Mouse (Mus musculus) stomach, embryonic 16.5 days (tissue): Measurements from ENCODE around the gene Fam120b. TPM values are rescaled to one million over a fixed set of nuclear protein-coding genes. Genes with fewer than 3 reads are reported as not detected.

Experiments used
- ATAC-seq: fragments of 200-750 bp; cut with Nextera tagmentation; 2 replicates; pipeline ENCODE4 v1.8.0; 2017; ENCODE audit warnings: moderate number of reproducible peaks, moderate TSS enrichment; ENCODE audit not compliant: insufficient read depth, low FRiP score
- H3K27ac ChIP-seq: fragments of 300-500 bp; sonication (generic); 2 replicates; pipeline ENCODE4 v1.5.1; 2014; ENCODE audit warnings: low read length
- H3K27me3 ChIP-seq: fragments of 300-500 bp; sonication (generic); 2 replicates; pipeline ENCODE4 v1.6.1; 2014; ENCODE audit warnings: low read length, control low read depth, mixed read lengths; ENCODE audit not compliant: control insufficient read depth, insufficient read depth
- H3K36me3 ChIP-seq: fragments of 300-500 bp; sonication (generic); 2 replicates; pipeline ENCODE4 v1.6.1; 2014; ENCODE audit warnings: low read length; ENCODE audit not compliant: control insufficient read depth, insufficient read depth
- H3K4me1 ChIP-seq: fragments of 300-500 bp; sonication (generic); 2 replicates; pipeline ENCODE4 v1.6.1; 2014; ENCODE audit warnings: low read length, control low read depth, mixed read lengths; ENCODE audit not compliant: control insufficient read depth, insufficient read depth
- H3K4me2 ChIP-seq: fragments of 300-500 bp; sonication (generic); 2 replicates; pipeline ENCODE4 v1.6.1; 2014; ENCODE audit warnings: low read depth, low read length, mixed read lengths
- H3K4me3 ChIP-seq: fragments of 300-500 bp; sonication (generic); replicated peaks from 2 replicates; pipeline ENCODE4 v1.5.1; 2014; ENCODE audit warnings: mild to moderate bottlenecking, low read length
- H3K9ac ChIP-seq: fragments of 300-500 bp; sonication (generic); 2 replicates; pipeline ENCODE4 v1.6.1; 2014; ENCODE audit warnings: low read length
- H3K9me3 ChIP-seq: fragments of 300-500 bp; sonication (generic); replicated peaks from 2 replicates; pipeline ENCODE4 v1.6.1; 2016; ENCODE audit warnings: low read length, control low read depth; ENCODE audit not compliant: control insufficient read depth
- WGBS: fragments of 180-500 bp; shearing (Covaris S2); extraction: QIAGEN DNeasy Blood & Tissue Kit; methylation state at CpG from one replicate; pipeline ENCODE4 v1.1.7; 2014; 5-methylcytosine and 5-hydroxymethylcytosine counted together
- polyA plus RNA-seq: library from polyadenylated mRNA; unstranded; fragments of >200 nt; fragmentation: Nextera tagmentation; extraction: Ambion mirVana; gene quantifications from 2 replicates; pipeline ENCODE4 v1.2.1, GENCODE M21; 2015

Gene Fam120b
- polyA plus RNA-seq, 1 experiment from 2014 or later: 27.8 TPM

- Histone ChIP-seq H3K36me3 (no peaks in the 10 kb centered on the region), H3K4me2 (peak overlapping the region; percentile 2; the same call in 1 of the 2 replicates), H3K4me3 (no peak overlapping the region), H3K27ac (no peak overlapping the region), H3K9me3 (no peaks in the 10 kb centered on the region), H3K9ac (no peak overlapping the region), H3K27me3 (peaks cover 34% of the 10 kb centered on the region), H3K4me1 (peaks cover 28% of the 10 kb centered on the region)
- no peak for ATAC-seq
- 0% methylated on average over 1 of the region's 1 CpGs for WGBS
These were observed 18.1 kb upstream of the Fam120b start for GRCm38 (mm10) chr17:15377901-15378300.

GRCm38 (mm10) chr17:15378413-15379109 lies 17.4 kb upstream of the Fam120b start:
- no peak for ATAC-seq
- no peaks in the 10 kb centered on the region for H3K36me3 ChIP-seq
- H3K4me2 ChIP-seq: no peak overlapping the region
- 26% methylated on average over 15 of the region's 15 CpGs for WGBS
- peaks cover 28% of the 10 kb centered on the region for H3K4me1 ChIP-seq
- no peaks in the 10 kb centered on the region for H3K9me3 ChIP-seq
- peaks cover 31% of the 10 kb centered on the region for H3K27me3 ChIP-seq
- H3K9ac ChIP-seq: no peak overlapping the region
- no peak overlapping the region for H3K27ac ChIP-seq
- no peak overlapping the region for H3K4me3 ChIP-seq

GRCm38 (mm10) chr17:15379741-15380526 lies 16.1 kb upstream of the Fam120b start:
- WGBS: 19% methylated on average over 17 of the region's 17 CpGs
- Histone ChIP-seq H3K4me1 (peaks cover 23% of the 10 kb centered on the region), H3K9ac (peak overlapping the region; percentile 70), H3K27me3 (peaks cover 20% of the 10 kb centered on the region), H3K9me3 (no peaks in the 10 kb centered on the region), H3K4me3 (peak overlapping the region; percentile 51), H3K27ac (peak overlapping the region; percentile 1; the same call in 1 of the 2 replicates), H3K36me3 (no peaks in the 10 kb centered on the region), H3K4me2 (peak overlapping the region; percentile 80)
- no peak for ATAC-seq

GRCm38 (mm10) chr17:15380641-15381051 lies 15.4 kb upstream of the Fam120b start:
- H3K4me2 ChIP-seq: peak overlapping the region; percentile 80
- H3K36me3 ChIP-seq: no peaks in the 10 kb centered on the region
- peaks cover 22% of the 10 kb centered on the region for H3K4me1 ChIP-seq
- WGBS: under 1% methylated on average over 27 of the region's 27 CpGs
- no peaks in the 10 kb centered on the region for H3K9me3 ChIP-seq
- H3K27me3 ChIP-seq: peaks cover 20% of the 10 kb centered on the region
- peak; percentile 65; the same call in 1 of the 2 replicates for ATAC-seq
- H3K27ac ChIP-seq: peak overlapping the region; percentile 48; the same call in 1 of the 2 replicates
- peak overlapping the region; percentile 51 for H3K4me3 ChIP-seq
- peak overlapping the region; percentile 70 for H3K9ac ChIP-seq

GRCm38 (mm10) chr17:15381092-15381860 lies 14.7 kb upstream of the Fam120b start:
- H3K4me2 ChIP-seq: peak overlapping the region; percentile 80
- H3K27ac ChIP-seq: peak overlapping the region; percentile 48; the same call in 1 of the 2 replicates
- H3K27me3 ChIP-seq: peaks cover 20% of the 10 kb centered on the region
- H3K4me3 ChIP-seq: peak overlapping the region; percentile 51
- H3K9me3 ChIP-seq: no peaks in the 10 kb centered on the region
- WGBS: 17% methylated on average over 22 of the region's 22 CpGs
- peak; percentile 54 for ATAC-seq
- H3K9ac ChIP-seq: peak overlapping the region; percentile 70
- peaks cover 22% of the 10 kb centered on the region for H3K4me1 ChIP-seq
- H3K36me3 ChIP-seq: no peaks in the 10 kb centered on the region

- 45% methylated on average over 7 of the region's 7 CpGs for WGBS
- H3K36me3 ChIP-seq: no peaks in the 10 kb centered on the region
- H3K9me3 ChIP-seq: no peaks in the 10 kb centered on the region
- no peak overlapping the region for H3K4me3 ChIP-seq
- H3K27me3 ChIP-seq: peaks cover 20% of the 10 kb centered on the region
- no peak for ATAC-seq
- no peak overlapping the region for H3K27ac ChIP-seq
- no peak overlapping the region for H3K9ac ChIP-seq
- no peak overlapping the region for H3K4me2 ChIP-seq
- peaks cover 16% of the 10 kb centered on the region for H3K4me1 ChIP-seq
These were observed 13.9 kb upstream of the Fam120b start for GRCm38 (mm10) chr17:15381869-15382660.

GRCm38 (mm10) chr17:15383360-15383759 lies 12.6 kb upstream of the Fam120b start:
- H3K27ac ChIP-seq: no peak overlapping the region
- H3K4me3 ChIP-seq: no peak overlapping the region
- 93% methylated on average over 5 of the region's 5 CpGs for WGBS
- H3K9me3 ChIP-seq: no peaks in the 10 kb centered on the region
- no peak for ATAC-seq
- no peak overlapping the region for H3K9ac ChIP-seq
- H3K4me1 ChIP-seq: peaks cover 15% of the 10 kb centered on the region
- peaks cover 20% of the 10 kb centered on the region for H3K27me3 ChIP-seq
- H3K4me2 ChIP-seq: no peak overlapping the region
- H3K36me3 ChIP-seq: no peaks in the 10 kb centered on the region

- 59% methylated on average over 4 of the region's 4 CpGs for WGBS
- no peaks in the 10 kb centered on the region for H3K9me3 ChIP-seq
- peak overlapping the region; percentile 64; the same call in 1 of the 2 replicates for H3K27ac ChIP-seq
- no peaks in the 10 kb centered on the region; the same call in 1 of the 2 replicates for H3K4me1 ChIP-seq
- no peak overlapping the region for H3K9ac ChIP-seq
- no peak overlapping the region for H3K4me3 ChIP-seq
- no peaks in the 10 kb centered on the region for H3K27me3 ChIP-seq
- no peak overlapping the region for H3K4me2 ChIP-seq
- peak; percentile 37; the same call in 1 of the 2 replicates for ATAC-seq
- H3K36me3 ChIP-seq: no peaks in the 10 kb centered on the region
These were observed 7.1 kb upstream of the Fam120b start for GRCm38 (mm10) chr17:15388892-15389291.
